Mouse (Mus musculus): ENCODE measurements around the gene Pim1. TPM values are rescaled to one million over a fixed set of nuclear protein-coding genes. Genes with fewer than 3 reads are reported as not detected.

Gene Pim1
- polyA plus RNA-seq, 1 experiment, result 35.8 TPM

DNA sequence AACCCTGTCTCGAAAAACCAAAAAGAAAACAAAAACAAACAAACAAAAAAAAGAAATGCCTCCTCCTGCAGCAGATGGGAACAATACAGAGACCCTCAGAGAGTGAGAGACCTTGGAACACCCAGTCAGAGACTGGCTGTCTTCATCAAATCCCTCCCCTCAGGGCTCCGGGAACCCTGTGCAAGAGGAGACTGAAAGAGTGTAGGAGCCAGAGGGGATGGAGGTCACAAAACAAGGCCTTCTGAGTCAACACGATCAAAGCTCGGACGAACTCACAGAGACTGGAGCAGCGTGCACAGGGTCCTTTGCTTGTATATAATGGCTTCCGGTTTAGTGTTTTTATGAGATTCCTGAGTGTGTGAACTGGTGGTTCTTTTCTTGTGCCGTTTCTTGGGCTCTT lies 49.9 kb downstream of the Pim1 start:
- Histone ChIP-seq H3K4me1 (ENCODE audit: control insufficient read depth, insufficient read depth, low read length) (no peaks in the 10 kb centered on the region), H3K4me3 (replicated peaks; ENCODE audit: extremely low read depth, low read depth, low read length) (no peak overlapping the region)
- DNase-seq, result no peak
- 83% methylated on average over 8 of the region's 8 CpGs for WGBS
- TF ChIP-seq CTCF (IDR thresholded peaks at IDR 0.05; ENCODE audit: insufficient read depth, low read length), result no peak
- no peak for TF ChIP-seq POLR2A (IDR thresholded peaks at IDR 0.05; ENCODE audit: borderline replicate concordance, extremely low read depth, low read depth, low read length)

DNA sequence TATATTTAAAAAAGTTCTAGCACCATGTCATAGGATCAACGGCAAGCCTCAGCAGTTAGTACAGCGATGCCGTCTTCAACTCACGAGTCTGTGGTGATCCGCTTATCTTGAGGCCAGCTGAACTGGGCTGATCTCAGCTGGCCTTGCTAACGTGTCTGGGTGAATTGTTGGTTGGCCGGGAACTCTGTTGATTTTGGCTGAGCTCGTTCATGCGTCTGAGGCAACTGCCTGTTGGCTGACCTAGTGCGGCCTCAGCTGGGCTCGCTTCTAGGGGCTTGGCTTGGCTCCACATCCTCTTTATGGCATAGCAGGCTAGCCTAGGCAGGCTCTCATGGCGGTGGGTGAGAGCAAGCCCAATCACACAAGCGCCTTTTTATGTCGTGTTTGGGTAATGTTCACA lies 50.9 kb downstream of the Pim1 start:
- no peak overlapping the region for H3K4me3 ChIP-seq (replicated peaks; ENCODE audit: extremely low read depth, low read depth, low read length)
- 47% methylated on average over 14 of the region's 14 CpGs for WGBS
- no peaks in the 10 kb centered on the region for H3K4me1 ChIP-seq (ENCODE audit: control insufficient read depth, insufficient read depth, low read length)
- TF ChIP-seq POLR2A (IDR thresholded peaks at IDR 0.05; ENCODE audit: borderline replicate concordance, extremely low read depth, low read depth, low read length) (no peak), CTCF (IDR thresholded peaks at IDR 0.05; ENCODE audit: insufficient read depth, low read length) (no peak)
- peak; percentile 70 for DNase-seq

DNA sequence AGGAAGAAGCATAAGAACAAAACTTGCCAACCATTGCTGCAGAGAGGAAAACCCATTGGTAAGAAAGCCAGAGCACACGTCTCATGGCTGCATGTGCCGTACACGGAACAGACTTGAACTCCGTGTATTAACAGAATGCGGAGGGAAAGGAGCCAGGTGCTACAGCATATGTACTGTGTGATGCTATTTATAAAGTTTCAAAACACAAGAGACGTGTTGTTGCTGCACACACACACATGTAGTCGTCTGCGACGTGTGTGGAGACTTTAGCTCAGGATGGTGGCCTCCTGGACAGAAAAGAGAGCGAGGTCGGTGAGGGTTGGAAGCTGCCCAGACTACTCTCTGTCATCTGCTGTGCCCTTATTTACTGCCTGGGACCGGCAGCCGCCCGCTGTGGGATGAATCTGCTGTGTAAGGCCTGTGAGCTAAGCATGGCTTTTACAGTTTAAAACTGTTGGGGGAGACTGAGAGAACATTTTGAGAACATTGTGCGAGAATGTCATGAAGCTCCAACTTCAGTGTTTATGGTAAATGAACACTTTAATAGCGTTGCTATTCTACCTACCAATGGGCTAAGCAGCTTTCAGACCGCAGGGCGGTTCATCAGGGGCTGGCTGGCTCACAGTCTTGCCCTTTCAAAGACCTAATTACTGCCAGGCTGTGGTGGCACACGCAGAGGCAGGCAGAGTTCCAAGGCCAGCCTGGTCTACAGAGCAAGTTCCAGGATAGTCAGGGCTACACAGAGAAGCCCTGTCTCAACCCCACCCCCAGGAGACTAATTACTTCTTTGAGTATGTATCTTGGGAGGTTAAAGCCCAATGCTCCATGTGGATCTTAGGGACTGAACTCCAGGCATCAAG lies 52.5 kb downstream of the Pim1 start:
- DNase-seq, result no peak
- WGBS, result 89% methylated on average over 19 of the region's 19 CpGs
- Histone ChIP-seq H3K4me1 (ENCODE audit: control insufficient read depth, insufficient read depth, low read length) (no peaks in the 10 kb centered on the region), H3K4me3 (replicated peaks; ENCODE audit: extremely low read depth, low read depth, low read length) (no peak overlapping the region)
- TF ChIP-seq POLR2A (IDR thresholded peaks at IDR 0.05; ENCODE audit: borderline replicate concordance, extremely low read depth, low read depth, low read length) (no peak), CTCF (IDR thresholded peaks at IDR 0.05; ENCODE audit: insufficient read depth, low read length) (no peak)

DNA sequence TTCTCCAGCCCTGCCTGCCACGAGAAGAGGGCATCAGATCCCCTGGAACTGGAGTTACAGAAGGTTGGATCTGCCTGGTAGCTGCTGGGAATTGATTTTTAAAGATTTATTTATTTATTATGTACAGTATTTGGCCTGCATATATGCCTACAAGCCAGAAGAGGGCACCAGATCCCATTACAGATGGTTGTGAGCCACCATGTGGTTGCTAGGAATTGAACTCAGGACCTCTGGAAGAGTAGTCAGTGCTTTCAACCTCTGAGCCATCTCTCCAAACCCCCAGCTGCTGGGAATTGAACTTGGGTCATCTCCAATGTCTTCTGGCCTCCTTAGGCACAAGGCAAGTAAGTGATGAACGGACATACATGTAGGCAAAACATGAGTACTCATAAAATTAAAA lies 53.5 kb downstream of the Pim1 start:
- no peak for DNase-seq
- Histone ChIP-seq H3K4me1 (ENCODE audit: control insufficient read depth, insufficient read depth, low read length) (no peaks in the 10 kb centered on the region), H3K4me3 (replicated peaks; ENCODE audit: extremely low read depth, low read depth, low read length) (no peak overlapping the region)
- 77% methylated on average over 2 of the region's 2 CpGs for WGBS
- no peak for TF ChIP-seq POLR2A (IDR thresholded peaks at IDR 0.05; ENCODE audit: borderline replicate concordance, extremely low read depth, low read depth, low read length)
- no peak for TF ChIP-seq CTCF (IDR thresholded peaks at IDR 0.05; ENCODE audit: insufficient read depth, low read length)

DNA sequence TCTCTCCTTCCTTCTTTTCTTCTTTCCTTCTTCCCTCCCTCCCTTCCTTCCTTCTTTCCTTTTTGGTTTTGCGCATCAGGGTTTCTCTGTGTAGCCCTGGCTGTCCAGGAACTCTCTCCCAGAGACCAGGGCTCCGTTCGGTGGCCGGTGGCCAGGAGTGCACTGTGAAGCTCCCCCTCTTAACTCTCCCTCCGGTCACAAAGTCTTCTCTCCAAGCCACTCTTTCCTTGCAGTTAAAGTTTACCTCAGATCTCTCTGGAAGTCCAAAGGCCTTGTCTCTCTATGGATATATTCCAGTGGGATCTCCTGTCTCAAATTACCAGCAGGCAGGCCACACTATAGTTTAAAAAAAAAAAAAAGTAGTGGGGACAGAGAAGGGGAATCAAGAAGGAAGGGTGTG lies 54.7 kb downstream of the Pim1 start:
- Histone ChIP-seq H3K4me1 (ENCODE audit: control insufficient read depth, insufficient read depth, low read length) (peaks cover 3% of the 10 kb centered on the region; the same call in 1 of the 2 replicates), H3K4me3 (replicated peaks; ENCODE audit: extremely low read depth, low read depth, low read length) (no peak overlapping the region)
- WGBS, result 89% methylated on average over 5 of the region's 5 CpGs
- no peak for DNase-seq
- no peak for TF ChIP-seq POLR2A (IDR thresholded peaks at IDR 0.05; ENCODE audit: borderline replicate concordance, extremely low read depth, low read depth, low read length)
- TF ChIP-seq CTCF (IDR thresholded peaks at IDR 0.05; ENCODE audit: insufficient read depth, low read length), result no peak

Other genes with a start within 250 kb of the Pim1 start
- gene Ppil1, start 226.6 kb upstream of the Pim1 start, polyA plus RNA-seq (2012; rRNA removed), result 18.7 and 20.7 TPM in 2 replicates
- gene BC004004, start 222.0 kb upstream of the Pim1 start, polyA plus RNA-seq (2012; rRNA removed), result 56.5 and 70.8 TPM in 2 replicates
- gene Pi16, start 173.1 kb upstream of the Pim1 start, polyA plus RNA-seq (2012; rRNA removed), result 46.8 and 47.3 TPM in 2 replicates
- gene Mtch1, start 142.8 kb upstream of the Pim1 start, polyA plus RNA-seq (2012; rRNA removed), result 413 and 456 TPM in 2 replicates
- gene Fgd2, start 129.8 kb upstream of the Pim1 start, polyA plus RNA-seq (2012; rRNA removed), result 44.3 and 53.7 TPM in 2 replicates
- not detected in 2 replicates for gene Gm17657, start 58.9 kb downstream of the Pim1 start, polyA plus RNA-seq (2012; rRNA removed)
- 16.5 and 17.7 TPM in 2 replicates for gene Tbc1d22b, start 59.0 kb downstream of the Pim1 start, polyA plus RNA-seq (2012; rRNA removed)
- 0.28 TPM in 1 of 2 replicates, not detected in the other for gene Tmem217, start 61.6 kb downstream of the Pim1 start, polyA plus RNA-seq (2012; rRNA removed)
- 22.5 and 31.1 TPM in 2 replicates for gene Rnf8, start 124.0 kb downstream of the Pim1 start, polyA plus RNA-seq (2012; rRNA removed)
- gene Gm28043, start 124.1 kb downstream of the Pim1 start, polyA plus RNA-seq (2012; rRNA removed), result 0.75 and 1.2 TPM in 2 replicates
- 25.4 and 30.7 TPM in 2 replicates for gene Cmtr1, start 169.8 kb downstream of the Pim1 start, polyA plus RNA-seq (2012; rRNA removed)
- 5.7 and 7.7 TPM in 2 replicates for gene Ccdc167, start 226.3 kb downstream of the Pim1 start, polyA plus RNA-seq (2012; rRNA removed)

Measured in lung, adult 2 months (tissue).